Mouse (Mus musculus): ENCODE measurements around the gene Smim14. TPM values are rescaled to one million over a fixed set of nuclear protein-coding genes. Genes with fewer than 3 reads are reported as not detected.
"Not testable (repeated sequence)": the region's sequence is repeated elsewhere in the genome, so short reads cannot be mapped to it uniquely, and the experiment has no call there.

Gene Smim14
- total and polyA plus RNA-seq, 2 experiments from 2014 or later: 204 to 238 TPM

DNA sequence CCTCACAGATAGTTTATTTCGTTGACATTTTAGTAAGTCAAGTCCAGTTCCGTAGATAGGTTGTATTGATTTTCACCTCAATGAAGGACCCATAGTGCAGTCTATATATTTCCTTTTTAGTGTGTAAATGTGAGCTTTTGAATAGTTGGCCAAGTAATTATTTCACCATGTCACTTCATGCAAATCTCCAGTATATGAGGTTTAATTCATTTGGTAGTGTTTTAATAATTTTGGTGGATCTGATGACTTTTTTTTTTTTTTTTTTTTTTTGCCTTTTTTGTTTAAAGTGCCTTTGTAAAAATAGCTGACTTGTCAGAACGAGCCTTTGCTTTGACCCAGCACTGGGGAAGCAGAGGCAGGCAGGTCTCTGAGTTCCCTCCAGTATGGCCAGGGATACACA lies 2.8 kb upstream of the Smim14 start:
- H3K27ac ChIP-seq (ENCODE audit: low read depth, low read length): no peak overlapping the region
- WGBS: 95% methylated on average over 3 of the region's 3 CpGs
- H3K9ac ChIP-seq (replicated peaks; ENCODE audit: low read length, poor library complexity, severe bottlenecking): no peak overlapping the region
- no peak for TF ChIP-seq CTCF (IDR thresholded peaks at IDR 0.05)
- H3K9me3 ChIP-seq (ENCODE audit: low read length): no peaks in the 10 kb centered on the region
- H3K27me3 ChIP-seq (ENCODE audit: insufficient read depth, low read length): no peaks in the 10 kb centered on the region
- ATAC-seq (ENCODE audit: low FRiP score) (no peak), DNase-seq (ENCODE audit: low spot score) (no peak)
- H3K4me1 ChIP-seq (ENCODE audit: insufficient read depth, low read length): peaks cover 3% of the 10 kb centered on the region
- H3K4me2 ChIP-seq (ENCODE audit: low read depth, low read length, poor library complexity, severe bottlenecking): no peak overlapping the region
- H3K36me3 ChIP-seq (ENCODE audit: insufficient read depth, low read length): no peaks in the 10 kb centered on the region
- H3K4me3 ChIP-seq (ENCODE audit: low read depth, low read length): no peak overlapping the region

DNA sequence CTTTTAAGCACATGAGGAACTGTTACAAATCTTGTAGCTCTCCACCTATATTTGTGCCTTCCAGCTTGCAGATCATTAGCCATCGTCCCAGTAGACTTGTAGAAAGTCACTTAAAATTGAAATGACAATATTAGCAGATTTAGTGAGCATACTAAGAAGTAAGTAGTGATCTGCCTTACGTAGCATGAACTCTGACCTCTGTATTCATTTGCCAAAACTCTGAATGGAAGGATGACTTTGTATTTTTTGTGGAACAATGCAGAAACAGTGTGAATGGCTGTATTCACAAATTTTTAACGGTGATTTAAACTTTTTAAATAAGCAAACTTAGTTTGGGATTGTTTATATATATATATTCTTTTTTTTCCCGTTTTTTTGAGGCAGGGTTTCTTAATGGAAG lies 1.8 kb upstream of the Smim14 start:
- no peaks in the 10 kb centered on the region for H3K9me3 ChIP-seq (ENCODE audit: low read length)
- H3K4me2 ChIP-seq (ENCODE audit: low read depth, low read length, poor library complexity, severe bottlenecking): peak overlapping the region; percentile 37
- H3K27me3 ChIP-seq (ENCODE audit: insufficient read depth, low read length): no peaks in the 10 kb centered on the region
- H3K9ac ChIP-seq (replicated peaks; ENCODE audit: low read length, poor library complexity, severe bottlenecking): no peak overlapping the region
- ATAC-seq (ENCODE audit: low FRiP score) (no peak), DNase-seq (ENCODE audit: low spot score) (no peak)
- no peak overlapping the region for H3K4me3 ChIP-seq (ENCODE audit: low read depth, low read length)
- no peaks in the 10 kb centered on the region for H3K36me3 ChIP-seq (ENCODE audit: insufficient read depth, low read length)
- peaks cover 3% of the 10 kb centered on the region for H3K4me1 ChIP-seq (ENCODE audit: insufficient read depth, low read length)
- no peak overlapping the region for H3K27ac ChIP-seq (ENCODE audit: low read depth, low read length)
- no peak for TF ChIP-seq CTCF (IDR thresholded peaks at IDR 0.05)
- 15% methylated on average over 4 of the region's 4 CpGs for WGBS

DNA sequence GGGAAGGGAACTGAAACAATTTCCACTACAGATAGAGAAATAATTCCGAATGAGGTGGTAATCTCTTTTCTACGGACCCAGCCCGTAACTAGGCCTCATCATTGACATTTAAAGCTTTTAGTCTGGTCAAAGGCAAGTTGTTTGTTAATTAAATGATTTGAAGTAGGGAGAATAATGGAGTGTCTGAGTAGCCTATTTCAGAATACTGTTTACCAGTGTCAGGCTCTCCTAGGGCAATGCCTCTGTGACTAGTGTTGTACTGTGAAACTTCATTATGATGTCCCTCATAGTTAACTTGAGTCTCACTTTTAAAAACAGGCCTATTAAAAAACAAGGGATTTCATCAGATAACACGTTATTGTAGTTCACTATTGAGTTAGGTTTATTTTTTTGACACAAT lies 1.1 kb upstream of the Smim14 start:
- WGBS: 2% methylated on average over 4 of the region's 4 CpGs
- ATAC-seq (ENCODE audit: low FRiP score): no peak
- no peak for TF ChIP-seq CTCF (IDR thresholded peaks at IDR 0.05)
- H3K27ac ChIP-seq (ENCODE audit: low read depth, low read length): peak overlapping the region; percentile 97
- peak overlapping the region; percentile 96 for H3K9ac ChIP-seq (replicated peaks; ENCODE audit: low read length, poor library complexity, severe bottlenecking)
- H3K36me3 ChIP-seq (ENCODE audit: insufficient read depth, low read length): no peaks in the 10 kb centered on the region
- H3K4me2 ChIP-seq (ENCODE audit: low read depth, low read length, poor library complexity, severe bottlenecking): peak overlapping the region; percentile 57
- DNase-seq (ENCODE audit: low spot score): no peak
- no peaks in the 10 kb centered on the region for H3K27me3 ChIP-seq (ENCODE audit: insufficient read depth, low read length)
- H3K9me3 ChIP-seq (ENCODE audit: low read length): no peaks in the 10 kb centered on the region
- H3K4me3 ChIP-seq (ENCODE audit: low read depth, low read length): peak overlapping the region; percentile 96
- H3K4me1 ChIP-seq (ENCODE audit: insufficient read depth, low read length): peaks cover 3% of the 10 kb centered on the region

DNA sequence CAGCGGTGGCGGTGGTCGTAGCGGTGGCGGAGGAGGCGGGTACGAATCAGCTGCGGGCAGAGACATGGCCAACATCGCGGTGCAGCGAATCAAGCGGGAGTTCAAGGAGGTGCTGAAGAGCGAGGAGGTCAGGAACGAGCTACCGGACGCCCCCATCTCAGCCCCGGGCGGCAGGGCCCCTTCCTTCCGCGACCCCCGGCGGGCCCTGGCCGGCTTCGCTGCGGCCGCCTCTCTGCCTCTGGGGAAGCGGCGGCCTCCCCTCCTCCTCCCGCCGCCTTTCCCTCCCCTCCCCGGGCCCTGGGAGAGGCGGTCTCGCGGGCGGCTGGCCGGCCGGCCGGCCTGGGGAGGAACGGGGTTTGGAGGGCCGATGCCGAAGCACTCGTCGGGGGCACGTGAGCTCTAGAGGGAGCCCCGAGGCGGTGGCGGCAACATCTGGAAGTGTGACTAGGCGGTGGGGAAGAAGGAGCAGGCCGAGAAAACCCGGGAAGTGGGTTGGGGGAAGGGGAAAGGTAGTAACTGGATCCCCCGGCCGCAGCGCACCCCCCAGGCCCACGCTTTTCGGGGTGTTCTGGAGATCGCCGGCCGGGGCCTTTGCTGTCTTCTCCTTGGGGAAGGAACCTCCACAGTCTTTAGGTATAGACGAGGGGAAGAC lies 562 bp upstream of the Smim14 start:
- no peaks in the 10 kb centered on the region for H3K27me3 ChIP-seq (ENCODE audit: insufficient read depth, low read length)
- DNase-seq (ENCODE audit: low spot score): peak; percentile 53
- peak; percentile 74 for ATAC-seq (ENCODE audit: low FRiP score)
- no peaks in the 10 kb centered on the region for H3K36me3 ChIP-seq (ENCODE audit: insufficient read depth, low read length)
- H3K4me1 ChIP-seq (ENCODE audit: insufficient read depth, low read length): peaks cover 3% of the 10 kb centered on the region
- H3K4me2 ChIP-seq (ENCODE audit: low read depth, low read length, poor library complexity, severe bottlenecking): peak overlapping the region; percentile 57
- no peak for TF ChIP-seq CTCF (IDR thresholded peaks at IDR 0.05)
- H3K4me3 ChIP-seq (ENCODE audit: low read depth, low read length): peak overlapping the region; percentile 96
- no peaks in the 10 kb centered on the region for H3K9me3 ChIP-seq (ENCODE audit: low read length)
- peak overlapping the region; percentile 97 for H3K27ac ChIP-seq (ENCODE audit: low read depth, low read length)
- WGBS: 0% methylated on average over 40 of the region's 59 CpGs
- H3K9ac ChIP-seq (replicated peaks; ENCODE audit: low read length, poor library complexity, severe bottlenecking): peak overlapping the region; percentile 96

DNA sequence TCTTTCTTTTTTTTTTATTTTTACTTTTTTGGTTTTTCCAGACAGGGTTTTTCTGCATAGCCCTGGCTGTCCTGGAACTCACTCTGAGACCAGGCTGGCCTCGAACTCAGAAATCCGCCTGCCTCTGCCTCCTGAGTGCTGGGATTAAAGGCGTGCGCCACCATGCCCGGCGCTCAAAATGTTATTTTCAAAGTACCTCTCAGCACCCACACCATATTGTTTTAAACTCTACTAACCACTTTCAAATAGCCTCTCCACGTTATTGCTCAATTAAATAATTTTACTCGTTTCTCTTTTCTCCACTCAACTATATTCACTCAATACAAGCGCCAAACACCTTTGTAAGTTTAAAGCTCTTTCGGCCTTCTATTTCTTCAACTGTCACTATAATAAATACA lies 917 bp downstream of the Smim14 start:
- Histone ChIP-seq H3K27ac (ENCODE audit: low read depth, low read length) (peak overlapping the region; percentile 97; the same call in 1 of the 2 replicates), H3K9ac (replicated peaks; ENCODE audit: low read length, poor library complexity, severe bottlenecking) (peak overlapping the region; percentile 96; the same call in 1 of the 2 replicates), H3K4me3 (ENCODE audit: low read depth, low read length) (peak overlapping the region; percentile 96), H3K4me2 (ENCODE audit: low read depth, low read length, poor library complexity, severe bottlenecking) (peak overlapping the region; percentile 57)
- ATAC-seq (ENCODE audit: low FRiP score); H3K9me3 ChIP-seq (ENCODE audit: low read length); H3K27me3 ChIP-seq (ENCODE audit: insufficient read depth, low read length); H3K4me1 ChIP-seq (ENCODE audit: insufficient read depth, low read length); H3K36me3 ChIP-seq (ENCODE audit: insufficient read depth, low read length); DNase-seq (ENCODE audit: low spot score): not testable (repeated sequence)
- 82% methylated on average over 10 of the region's 10 CpGs for WGBS

DNA sequence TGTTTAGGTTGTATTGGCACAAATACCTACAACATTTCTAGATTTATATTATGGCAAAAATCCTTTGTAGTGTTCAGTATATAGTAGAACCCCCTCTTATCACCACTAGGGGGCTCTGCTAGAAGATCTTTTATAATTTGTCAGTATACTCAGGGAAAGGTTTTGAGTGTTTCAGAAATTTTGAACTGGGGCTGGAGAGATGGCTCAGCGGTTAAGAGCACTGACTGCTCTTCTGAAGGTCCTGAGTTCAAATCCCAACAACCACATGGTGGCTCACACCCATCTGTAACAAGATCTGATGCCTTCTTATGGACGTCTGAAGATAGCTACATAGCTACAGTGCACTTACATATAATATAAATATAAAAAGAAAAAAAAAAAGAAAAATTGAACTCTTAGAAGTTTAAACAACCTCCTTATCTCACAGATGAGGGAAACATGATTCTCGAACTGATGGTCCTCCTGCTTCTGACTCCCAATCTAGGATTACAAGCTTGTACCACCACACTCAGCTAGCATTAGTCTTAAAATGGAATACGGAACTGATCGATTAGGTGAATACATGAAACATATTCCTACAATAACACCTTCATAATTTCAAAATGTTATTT lies 1.4 kb downstream of the Smim14 start:
- Histone ChIP-seq H3K4me3 (ENCODE audit: low read depth, low read length) (no peak overlapping the region), H3K9me3 (ENCODE audit: low read length) (no peaks in the 10 kb centered on the region), H3K27me3 (ENCODE audit: insufficient read depth, low read length) (no peaks in the 10 kb centered on the region), H3K9ac (replicated peaks; ENCODE audit: low read length, poor library complexity, severe bottlenecking) (no peak overlapping the region), H3K4me2 (ENCODE audit: low read depth, low read length, poor library complexity, severe bottlenecking) (no peak overlapping the region), H3K4me1 (ENCODE audit: insufficient read depth, low read length) (peaks cover 3% of the 10 kb centered on the region), H3K27ac (ENCODE audit: low read depth, low read length) (no peak overlapping the region), H3K36me3 (ENCODE audit: insufficient read depth, low read length) (no peaks in the 10 kb centered on the region)
- peak; percentile 72 for TF ChIP-seq CTCF (IDR thresholded peaks at IDR 0.05)
- DNase-seq (ENCODE audit: low spot score): peak; percentile 69
- no peak for ATAC-seq (ENCODE audit: low FRiP score)
- WGBS: 70% methylated on average over 5 of the region's 5 CpGs

Measured in midbrain, postnatal 0 days (tissue).